Mouse (Mus musculus): ENCODE data around the gene Hexdc. TPM values are rescaled to one million over a fixed set of nuclear protein-coding genes. Genes with fewer than 3 reads are reported as not detected.
A peak's percentile ranks its signal among the peaks of the same experiment; 100 is the strongest.

Hexdc gene
- polyA plus RNA-seq, 1 experiment from 2014 or later, result 33.7 TPM

DNA sequence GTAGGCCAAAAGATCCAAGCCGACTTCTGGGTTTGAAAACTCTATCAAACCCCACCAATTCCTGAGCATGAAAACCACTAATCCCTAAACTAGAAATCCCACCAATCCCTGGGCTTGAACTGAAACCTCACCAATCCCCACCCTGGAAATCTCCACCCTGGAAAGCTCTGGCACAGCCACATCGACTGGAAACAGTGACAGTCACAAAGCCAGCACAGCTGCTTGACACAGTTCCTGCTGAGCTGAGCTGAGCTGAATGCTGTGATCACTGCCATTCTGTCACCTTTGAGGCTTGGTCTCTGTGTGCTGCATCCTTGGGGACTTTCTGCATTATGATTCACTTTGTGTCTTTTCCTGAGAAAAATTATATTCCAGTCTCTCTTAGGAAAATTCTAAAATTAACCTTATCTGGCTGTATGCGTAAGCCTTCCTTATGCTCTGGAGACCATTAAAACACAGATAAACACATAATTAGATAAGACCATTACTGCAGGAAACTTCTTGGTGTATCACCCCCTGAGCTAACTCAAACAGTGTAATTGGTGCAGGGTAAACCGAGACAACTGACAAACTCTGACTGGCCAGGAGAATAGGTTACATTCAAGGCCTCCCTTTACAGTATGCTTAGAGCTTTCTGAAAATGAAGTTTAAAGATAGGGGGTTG, 27.5 kb downstream of the Hexdc start:
- ATAC-seq (replicated peaks), result no peak
- Histone ChIP-seq H3K27me3 (replicated peaks) (no peaks in the 10 kb centered on the region), H3K9me3 (no peaks in the 10 kb centered on the region), H3K4me3 (no peak overlapping the region), H3K4me1 (peaks cover 34% of the 10 kb centered on the region), H3K36me3 (replicated peaks) (no peaks in the 10 kb centered on the region), H3K4me2 (no peak overlapping the region), H3K27ac (no peak overlapping the region), H3K9ac (no peak overlapping the region)
- 49% methylated on average over 4 of the region's 4 CpGs for WGBS

DNA sequence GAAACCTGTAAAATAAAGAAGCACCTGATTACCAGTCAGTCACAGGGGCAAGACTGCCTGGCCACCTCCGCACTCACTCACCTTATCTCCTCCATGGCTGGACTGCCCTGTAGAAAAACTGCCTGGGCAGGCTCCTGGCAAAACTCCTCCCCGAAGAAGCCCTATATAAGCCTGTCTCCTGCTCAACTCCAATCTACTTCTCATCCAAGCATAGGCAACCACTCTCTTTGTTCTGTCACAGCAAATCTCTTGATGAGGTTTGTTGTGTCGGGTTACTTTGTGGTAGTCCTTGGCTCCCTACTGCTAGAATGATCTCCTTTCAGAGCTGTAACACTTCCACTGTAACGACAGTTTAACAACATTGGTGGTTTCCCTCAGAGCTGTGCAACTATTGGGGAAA, 28.5 kb downstream of the Hexdc start:
- H3K4me3 ChIP-seq, result no peak overlapping the region
- H3K4me2 ChIP-seq, result no peak overlapping the region
- no peak overlapping the region for H3K27ac ChIP-seq
- no peak for ATAC-seq (replicated peaks)
- 34% methylated on average over 4 of the region's 4 CpGs for WGBS
- H3K36me3 ChIP-seq (replicated peaks), result no peaks in the 10 kb centered on the region
- no peaks in the 10 kb centered on the region for H3K27me3 ChIP-seq (replicated peaks)
- H3K4me1 ChIP-seq, result peaks cover 26% of the 10 kb centered on the region
- no peaks in the 10 kb centered on the region for H3K9me3 ChIP-seq
- no peak overlapping the region for H3K9ac ChIP-seq

DNA sequence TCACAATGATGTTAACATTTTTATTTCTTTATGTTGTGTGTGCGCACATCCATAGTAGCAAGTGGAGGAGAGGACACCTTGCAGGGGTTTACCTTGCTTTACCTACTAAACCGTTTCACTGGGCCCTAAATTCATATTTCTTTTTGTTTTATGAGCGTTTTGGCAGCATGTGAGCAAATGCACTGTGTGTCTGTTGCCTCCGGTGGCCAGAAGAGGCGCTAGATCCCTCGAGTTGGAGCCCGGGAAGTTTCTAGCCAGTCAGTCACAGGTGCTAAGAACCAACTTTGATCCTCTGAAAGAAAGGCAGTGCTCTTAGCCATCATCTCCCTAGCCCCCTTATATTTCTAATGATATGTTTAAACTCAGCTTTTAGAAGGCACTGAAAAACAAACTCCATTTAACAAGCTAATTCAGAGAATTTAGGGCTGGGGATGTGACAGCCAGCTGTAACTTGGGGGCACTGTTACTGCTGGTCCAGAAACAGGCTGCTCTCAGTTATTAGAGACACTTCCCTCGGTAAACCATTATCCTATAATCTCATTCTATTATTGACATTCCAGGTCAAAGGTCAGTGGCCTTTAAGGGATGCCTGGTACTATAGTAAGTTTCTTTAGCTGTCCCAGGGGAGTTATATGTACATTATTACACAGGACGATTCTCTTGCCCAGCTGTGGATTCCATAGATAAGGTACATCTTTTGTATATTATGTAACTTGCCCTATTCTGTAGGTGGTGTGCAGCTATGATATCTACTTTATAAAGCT, 31.4 kb downstream of the Hexdc start:
- no peak for ATAC-seq (replicated peaks)
- peak overlapping the region; percentile 61; the same call in 1 of the 2 replicates for H3K4me3 ChIP-seq

DNA sequence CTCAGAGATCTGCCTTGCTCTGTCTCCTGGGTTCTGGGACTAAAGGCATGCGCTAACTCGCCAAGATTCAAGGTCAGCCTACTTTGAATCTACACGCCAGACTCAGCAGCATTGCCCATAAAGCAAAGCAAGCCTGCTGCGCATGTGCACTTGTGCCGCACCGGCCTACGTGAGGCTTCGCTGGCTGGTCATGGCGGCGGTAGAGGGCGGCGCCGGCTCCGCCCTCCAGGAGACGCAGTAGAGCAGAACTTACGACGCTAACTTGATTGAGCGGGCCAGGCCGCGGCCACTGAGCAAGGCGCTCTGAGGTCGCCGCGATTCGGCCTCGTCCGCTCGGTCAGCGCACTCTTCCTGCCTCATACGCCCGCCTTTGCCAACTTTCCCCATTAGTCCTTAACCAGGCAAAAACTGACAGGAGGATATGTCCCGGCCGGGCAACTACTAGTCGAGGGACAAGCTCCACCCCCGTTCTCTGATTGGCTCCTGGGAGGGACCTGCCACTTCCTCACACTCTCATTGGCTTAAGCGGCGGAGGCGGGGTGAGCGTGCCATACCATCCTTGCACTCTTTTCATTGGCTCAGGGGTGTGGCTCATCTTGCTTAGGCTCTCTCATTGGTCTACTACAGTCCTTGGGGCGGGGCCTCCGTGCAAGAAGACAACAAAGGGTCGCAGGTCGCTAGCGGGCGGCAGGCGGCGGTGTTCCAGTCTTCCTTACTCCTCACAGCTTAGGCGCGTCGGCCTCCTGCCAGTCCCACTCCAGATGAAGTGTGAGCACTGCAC, 32.5 kb downstream of the Hexdc start, which contains the start of gene Narf:
TSS of gene Narf (plus strand) at position 690 of the 781 bp plus-strand sequence.
- Histone ChIP-seq H3K36me3 (replicated peaks) (no peaks in the 10 kb centered on the region), H3K4me1 (peaks cover 41% of the 10 kb centered on the region), H3K9me3 (no peaks in the 10 kb centered on the region), H3K9ac (peak within 1 kb of the TSS; percentile 81), H3K27ac (peak within 1 kb of the TSS; percentile 99), H3K4me3 (peak within 1 kb of the TSS; percentile 61), H3K4me2 (peak within 1 kb of the TSS; percentile 56), H3K27me3 (replicated peaks) (no peaks in the 10 kb centered on the region)
- WGBS, result under 1% methylated on average over 50 of the region's 50 CpGs
- ATAC-seq (replicated peaks), result peak; percentile 99

More for the DNA sequence above, 31.4 kb downstream of the Hexdc start:
- Histone ChIP-seq H3K4me2 (peak overlapping the region; percentile 56; the same call in 1 of the 2 replicates), H3K9ac (no peak overlapping the region), H3K36me3 (replicated peaks) (no peaks in the 10 kb centered on the region), H3K27ac (peak overlapping the region; percentile 99), H3K27me3 (replicated peaks) (no peaks in the 10 kb centered on the region), H3K9me3 (no peaks in the 10 kb centered on the region), H3K4me1 (peaks cover 35% of the 10 kb centered on the region)
- WGBS, result 29% methylated on average over 9 of the region's 9 CpGs

DNA sequence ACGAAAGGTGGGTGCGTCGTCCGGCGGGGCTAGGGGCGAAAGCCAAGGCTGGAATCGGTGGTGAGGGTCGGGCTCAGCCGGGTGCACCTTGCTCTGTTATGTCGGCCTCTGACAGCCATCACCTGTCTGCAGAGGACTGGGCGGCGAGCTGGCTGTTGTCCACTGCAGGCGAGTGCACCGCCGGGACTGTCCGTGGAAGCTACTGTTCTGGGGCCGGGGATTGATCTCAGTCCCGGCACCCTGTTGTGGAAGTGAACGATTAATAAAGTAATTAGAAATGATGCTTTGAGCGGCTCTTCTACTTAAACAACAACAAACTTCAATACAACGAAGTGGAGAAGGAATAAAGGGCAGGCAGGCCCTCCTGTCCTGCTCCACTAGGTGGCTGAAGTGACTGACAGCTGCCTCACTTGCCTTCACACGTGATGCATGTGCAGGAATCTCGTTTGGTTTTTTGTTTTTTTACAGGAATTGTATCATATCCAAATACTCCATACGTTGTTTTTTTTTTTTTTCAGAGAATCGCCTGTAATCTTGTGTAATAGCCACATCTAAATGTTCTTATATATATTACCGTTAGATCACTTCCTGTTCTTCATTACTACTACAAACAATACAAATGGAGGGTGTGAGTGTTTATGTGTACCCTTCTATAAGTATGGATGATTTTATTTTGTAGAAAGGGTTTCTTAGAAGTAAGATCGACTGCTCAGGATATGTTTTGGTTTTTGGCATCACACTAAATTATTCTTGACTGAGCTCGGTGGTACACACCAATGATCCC, 33.3 kb downstream of the Hexdc start:
- H3K4me3 ChIP-seq, result peak overlapping the region; percentile 61
- H3K9ac ChIP-seq, result peak overlapping the region; percentile 81
- H3K36me3 ChIP-seq (replicated peaks), result no peaks in the 10 kb centered on the region; the same call in 1 of the 2 replicates
- H3K27ac ChIP-seq, result peak overlapping the region; percentile 99
- ATAC-seq (replicated peaks), result peak; percentile 30
- no peaks in the 10 kb centered on the region for H3K27me3 ChIP-seq (replicated peaks)
- peaks cover 41% of the 10 kb centered on the region for H3K4me1 ChIP-seq
- no peaks in the 10 kb centered on the region for H3K9me3 ChIP-seq
- H3K4me2 ChIP-seq, result peak overlapping the region; percentile 56
- WGBS, result 3% methylated on average over 28 of the region's 28 CpGs

DNA sequence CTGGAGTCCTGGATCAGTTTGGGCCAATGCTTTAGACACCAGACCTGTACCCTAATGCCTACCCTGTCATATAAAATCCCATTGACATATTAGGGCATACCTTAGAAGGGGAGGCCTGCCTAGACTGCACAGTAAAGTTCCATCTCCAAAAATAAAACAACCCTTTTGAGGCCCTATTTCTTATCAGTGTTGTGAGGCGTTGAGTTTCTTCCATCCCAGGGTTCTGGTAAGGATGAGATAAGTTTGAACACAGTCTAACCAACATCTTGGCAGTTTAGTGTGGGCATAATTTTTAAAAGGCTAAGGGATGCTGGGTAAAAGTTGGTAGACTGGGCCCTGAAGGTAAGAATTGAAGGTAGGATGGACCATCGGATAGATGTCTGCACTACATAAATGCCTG, 35.4 kb downstream of the Hexdc start:
- Histone ChIP-seq H3K27ac (no peak overlapping the region), H3K27me3 (replicated peaks) (no peaks in the 10 kb centered on the region), H3K36me3 (replicated peaks) (peaks cover 15% of the 10 kb centered on the region), H3K4me3 (no peak overlapping the region), H3K4me1 (peaks cover 41% of the 10 kb centered on the region), H3K9me3 (no peaks in the 10 kb centered on the region), H3K4me2 (no peak overlapping the region; the same call in 1 of the 2 replicates), H3K9ac (no peak overlapping the region)
- 94% methylated on average over 2 of the region's 2 CpGs for whole genome bisulfite sequencing
- no peak for ATAC-seq (replicated peaks)

DNA sequence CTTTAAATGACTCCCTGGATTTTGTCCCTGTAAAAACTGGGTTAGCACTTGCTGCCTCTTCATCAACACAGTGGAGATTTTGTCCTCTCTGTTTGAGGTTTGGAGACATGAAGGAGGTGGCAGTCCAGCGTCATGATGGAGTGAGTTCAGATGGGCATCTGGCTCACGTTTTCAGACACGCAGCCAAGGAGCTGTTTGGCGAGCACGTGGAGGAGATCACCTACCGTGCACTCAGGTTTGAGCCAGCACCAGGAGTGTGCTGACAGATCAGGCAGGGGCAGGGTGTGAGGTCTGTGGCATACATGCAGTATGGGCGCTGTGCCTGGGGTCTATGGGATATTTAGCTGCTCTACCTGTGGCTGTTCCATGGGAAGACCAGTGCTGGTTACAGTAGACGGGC, 46.0 kb downstream of the Hexdc start:
- Histone ChIP-seq H3K4me3 (no peak overlapping the region), H3K27me3 (replicated peaks) (no peaks in the 10 kb centered on the region), H3K36me3 (replicated peaks) (peaks cover 84% of the 10 kb centered on the region), H3K4me2 (no peak overlapping the region), H3K27ac (no peak overlapping the region), H3K4me1 (no peaks in the 10 kb centered on the region), H3K9ac (no peak overlapping the region), H3K9me3 (no peaks in the 10 kb centered on the region)
- no peak for ATAC-seq (replicated peaks)
- 90% methylated on average over 8 of the region's 8 CpGs for WGBS

DNA sequence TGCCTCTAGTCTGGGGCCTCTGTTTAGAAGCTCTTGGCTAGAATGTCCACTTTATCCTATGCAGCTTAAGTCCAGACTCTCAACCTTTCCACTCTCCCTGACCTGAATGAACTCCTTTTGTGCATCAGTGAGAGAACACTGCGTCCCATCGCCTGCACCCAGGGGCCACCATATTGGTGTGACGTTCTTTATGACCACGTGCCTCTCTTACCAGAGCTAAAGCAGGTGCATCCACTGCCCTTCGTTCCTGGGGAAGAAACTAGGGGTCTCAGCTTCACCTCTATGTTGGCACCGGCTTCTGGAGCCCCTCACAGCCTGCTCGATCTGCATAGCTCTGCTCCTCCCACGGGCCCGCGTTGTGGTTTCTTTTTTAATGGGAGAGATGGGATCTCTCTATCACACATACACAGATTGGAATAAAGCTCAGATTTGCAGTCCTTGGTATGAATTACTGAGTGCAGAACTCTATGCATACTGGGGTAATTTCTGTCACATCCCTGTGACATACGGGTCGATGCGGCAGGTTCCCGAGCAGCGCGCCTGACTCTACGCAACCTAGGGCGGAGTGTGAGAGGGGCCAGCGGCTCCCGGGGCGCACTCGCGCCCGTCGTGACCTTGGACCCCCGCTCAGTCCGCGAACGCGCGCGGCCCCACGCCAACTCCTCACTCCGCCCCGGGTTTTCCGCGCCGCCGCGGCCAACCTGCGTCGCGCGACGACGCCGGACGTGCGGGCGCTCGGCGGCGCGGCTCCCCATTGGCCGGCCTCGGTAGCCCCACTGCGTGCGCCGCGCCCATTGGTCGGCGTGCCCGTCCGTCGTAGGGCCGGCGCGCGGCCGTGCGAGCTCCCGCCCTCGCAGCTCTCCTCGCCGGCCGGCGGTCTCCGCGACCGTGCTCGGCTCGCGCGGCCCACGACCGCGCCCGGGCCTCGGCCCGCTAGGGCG, 55.2 kb downstream of the Hexdc start, which contains the start of gene Foxk2:
TSS of gene Foxk2 (plus strand) at position 831 of the 941 bp plus-strand sequence.
- ATAC-seq (replicated peaks), result peak; percentile 98
- H3K36me3 ChIP-seq (replicated peaks), result peaks cover 19% of the 10 kb centered on the region
- WGBS, result under 1% methylated on average over 90 of the region's 91 CpGs

DNA sequence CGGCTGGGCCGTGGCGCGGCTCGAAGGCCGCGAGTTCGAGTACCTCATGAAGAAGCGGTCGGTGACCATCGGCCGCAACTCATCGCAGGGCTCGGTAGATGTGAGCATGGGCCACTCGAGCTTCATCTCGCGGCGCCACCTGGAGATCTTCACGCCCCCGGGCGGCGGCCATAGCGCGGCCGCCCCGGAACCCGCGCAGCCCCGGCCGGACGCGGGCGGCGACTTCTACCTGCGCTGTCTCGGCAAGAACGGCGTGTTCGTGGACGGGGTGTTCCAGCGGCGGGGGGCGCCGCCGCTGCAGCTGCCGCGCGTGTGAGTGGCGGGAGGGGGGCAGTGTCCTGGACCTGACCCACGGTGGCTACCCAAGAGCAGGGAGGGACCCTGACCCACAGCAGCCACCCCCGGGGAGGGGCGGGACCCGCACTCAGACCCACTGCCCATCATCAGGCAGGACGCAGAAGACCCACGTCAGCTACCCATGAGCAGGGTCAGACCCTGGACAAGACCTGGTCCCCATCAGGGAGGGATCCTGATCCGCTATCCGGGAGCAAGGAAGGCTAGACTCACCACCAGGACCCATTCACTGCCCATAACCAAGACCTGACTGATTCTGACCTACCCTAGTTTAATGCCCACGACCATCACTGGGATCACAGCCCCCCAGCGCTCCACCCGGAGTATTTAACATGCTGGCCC, 56.1 kb downstream of the Hexdc start:
- under 1% methylated on average over 51 of the region's 60 CpGs for WGBS
- Histone ChIP-seq H3K27me3 (replicated peaks) (no peaks in the 10 kb centered on the region), H3K27ac (peak overlapping the region; percentile 96), H3K36me3 (replicated peaks) (peaks cover 10% of the 10 kb centered on the region; the same call in 1 of the 2 replicates), H3K4me3 (peak overlapping the region; percentile 79), H3K4me2 (peak overlapping the region; percentile 91), H3K9ac (peak overlapping the region; percentile 93), H3K4me1 (peaks cover 34% of the 10 kb centered on the region), H3K9me3 (no peaks in the 10 kb centered on the region)
- peak; percentile 24 for ATAC-seq (replicated peaks)

More for the DNA sequence above, 55.2 kb downstream of the Hexdc start, which contains the start of gene Foxk2:
- no peaks in the 10 kb centered on the region for H3K27me3 ChIP-seq (replicated peaks)
- no peaks in the 10 kb centered on the region for H3K9me3 ChIP-seq
- peak within 1 kb of the TSS; percentile 96 for H3K27ac ChIP-seq
- peak within 1 kb of the TSS; percentile 91 for H3K4me2 ChIP-seq
- H3K4me3 ChIP-seq, result peak within 1 kb of the TSS; percentile 79
- peaks cover 34% of the 10 kb centered on the region for H3K4me1 ChIP-seq
- peak within 1 kb of the TSS; percentile 93 for H3K9ac ChIP-seq

DNA sequence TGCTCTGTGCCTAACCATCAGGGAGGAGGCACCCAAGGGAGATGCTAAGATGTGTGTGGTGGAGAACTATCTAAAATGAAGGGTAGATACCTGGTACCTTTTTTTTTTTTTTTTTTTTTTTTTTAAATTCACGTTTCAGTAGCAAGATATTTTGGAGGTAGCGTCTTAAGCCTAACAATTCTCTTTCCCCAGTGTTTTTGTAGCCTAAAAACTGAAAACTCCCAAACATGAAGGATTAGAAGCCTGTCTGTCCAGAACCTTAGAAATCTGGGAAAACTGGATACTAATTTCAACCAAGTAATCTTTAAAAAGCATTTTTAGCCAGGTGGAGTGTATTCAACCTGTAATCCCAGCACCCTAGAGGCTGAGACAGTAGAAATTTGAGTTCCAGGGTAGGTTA, 56.8 kb downstream of the Hexdc start:
- H3K4me2 ChIP-seq, result peak overlapping the region; percentile 91
- H3K4me3 ChIP-seq, result peak overlapping the region; percentile 79
- H3K27ac ChIP-seq, result no peak overlapping the region
- WGBS, result 51% methylated on average over 2 of the region's 2 CpGs
- peaks cover 14% of the 10 kb centered on the region; the same call in 1 of the 2 replicates for H3K36me3 ChIP-seq (replicated peaks)
- H3K27me3 ChIP-seq (replicated peaks), result no peaks in the 10 kb centered on the region
- no peak for ATAC-seq (replicated peaks)
- H3K9me3 ChIP-seq, result no peaks in the 10 kb centered on the region
- H3K4me1 ChIP-seq, result peaks cover 34% of the 10 kb centered on the region
- peak overlapping the region; percentile 93 for H3K9ac ChIP-seq

Measured in midbrain, embryonic 15.5 days (tissue).